Mouse (Mus musculus) neural tube, embryonic 12.5 days (tissue): ENCODE data around the gene Eno3. TPM values are rescaled to one million over a fixed set of nuclear protein-coding genes. Genes with fewer than 3 reads are reported as not detected.

ENCODE experiments used
- ATAC-seq: fragments of 200-750 bp; cut with Nextera tagmentation; 2 replicates; pipeline ENCODE4 v1.8.0; 2017; ENCODE audit warnings: low read depth, mild to moderate bottlenecking, moderate TSS enrichment, moderate library complexity; ENCODE audit not compliant: low FRiP score
- H3K27ac ChIP-seq: fragments of 300-500 bp; sonication (generic); 2 replicates; pipeline ENCODE4 v1.5.1; 2016
- H3K27me3 ChIP-seq: fragments of 300-500 bp; sonication (generic); replicated peaks from 2 replicates; pipeline ENCODE4 v1.6.1; 2016; ENCODE audit warnings: mild to moderate bottlenecking
- H3K36me3 ChIP-seq: fragments of 300-500 bp; sonication (generic); 2 replicates; pipeline ENCODE4 v1.6.1; 2016; ENCODE audit warnings: mild to moderate bottlenecking
- H3K4me1 ChIP-seq: fragments of 300-500 bp; sonication (generic); 2 replicates; pipeline ENCODE4 v1.6.1; 2016
- H3K4me2 ChIP-seq: fragments of 300-500 bp; sonication (generic); replicated peaks from 2 replicates; pipeline ENCODE4 v1.6.1; 2016; ENCODE audit warnings: mild to moderate bottlenecking
- H3K4me3 ChIP-seq: fragments of 300-500 bp; sonication (generic); 2 replicates; pipeline ENCODE4 v1.5.1; 2016
- H3K9ac ChIP-seq: fragments of 300-500 bp; sonication (generic); 2 replicates; pipeline ENCODE4 v1.6.1; 2016; ENCODE audit warnings: mild to moderate bottlenecking
- H3K9me3 ChIP-seq: fragments of 300-500 bp; sonication (generic); 2 replicates; pipeline ENCODE4 v1.6.1; 2016; ENCODE audit warnings: mild to moderate bottlenecking
- WGBS: fragments of 180-500 bp; shearing (Covaris S2); methylation state at CpG from one replicate; pipeline ENCODE4 v1.1.7; 2016; 5-methylcytosine and 5-hydroxymethylcytosine counted together
- polyA plus RNA-seq: library from polyadenylated mRNA; unstranded; fragments of >200 nt; fragmentation: Nextera tagmentation; extraction: Ambion mirVana; gene quantifications from 2 replicates; pipeline ENCODE4 v1.2.1, GENCODE M21; 2016

Gene Eno3
- polyA plus RNA-seq, 1 experiment from 2014 or later, result 19.3 TPM

DNA sequence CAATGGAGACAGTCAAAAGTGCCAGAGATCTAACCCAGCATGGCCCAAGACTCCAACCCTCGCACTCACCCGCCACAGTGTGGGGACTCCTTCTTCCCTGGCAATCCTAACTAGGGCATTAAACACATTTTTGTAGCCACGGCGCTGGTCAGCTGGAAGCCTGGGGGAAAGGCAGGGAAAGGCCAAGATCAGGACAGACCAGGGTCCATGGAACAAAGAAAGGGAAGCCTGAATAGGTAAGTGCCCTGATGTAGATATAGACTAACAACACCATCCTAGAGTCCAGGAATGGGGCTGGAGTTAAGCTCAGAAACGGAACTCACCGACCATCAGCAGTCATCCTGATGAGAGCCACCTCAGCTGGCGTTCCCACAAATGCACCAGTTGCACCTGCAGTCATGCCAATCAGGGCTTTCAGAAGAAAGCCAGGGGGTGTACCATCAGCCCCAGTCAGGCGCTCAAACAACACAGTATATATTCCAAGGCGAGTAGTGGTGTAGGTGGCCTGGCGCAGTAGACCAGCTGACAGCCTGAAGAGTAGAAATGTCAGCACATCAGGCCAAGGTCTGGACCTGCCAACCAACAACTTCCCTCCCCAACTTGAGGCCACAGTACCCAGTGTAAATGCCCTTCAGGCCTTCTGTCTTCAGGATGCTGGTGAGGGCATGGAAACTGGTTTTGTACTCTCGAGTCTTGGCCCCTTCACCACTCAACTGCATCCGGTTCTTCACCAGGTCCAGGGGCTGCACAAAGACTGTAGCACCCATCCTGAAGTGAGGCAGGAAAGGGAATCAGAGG is 11.3 kb upstream of the Eno3 start:
- Histone ChIP-seq H3K27ac (no peak overlapping the region), H3K4me3 (peak overlapping the region; percentile 67), H3K4me1 (peaks cover 33% of the 10 kb centered on the region), H3K27me3 (no peaks in the 10 kb centered on the region; the same call in 1 of the 2 replicates), H3K9ac (peak overlapping the region; percentile 81), H3K4me2 (peak overlapping the region; percentile 86), H3K9me3 (no peaks in the 10 kb centered on the region), H3K36me3 (peaks cover 44% of the 10 kb centered on the region)
- 93% methylated on average over 12 of the region's 12 CpGs for WGBS
- no peak for ATAC-seq

DNA sequence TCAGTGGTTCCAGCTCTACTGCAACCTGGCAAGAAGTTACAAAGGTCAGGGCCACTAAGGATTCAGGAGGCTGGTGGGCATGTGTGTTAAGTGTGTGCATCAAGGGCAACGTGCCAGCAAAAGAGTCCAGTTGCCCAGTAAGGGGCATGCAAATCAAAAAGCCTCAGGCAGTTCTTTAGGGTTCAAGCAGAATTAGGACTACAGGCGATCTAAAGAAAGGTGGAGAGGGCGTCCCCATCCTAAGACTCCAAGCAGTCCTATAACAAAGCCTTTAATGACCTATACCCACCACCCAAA is 10.8 kb upstream of the Eno3 start:
- peak overlapping the region; percentile 86 for H3K4me2 ChIP-seq
- H3K27ac ChIP-seq, result 0 out of 2 replicates have a peak overlapping the region, but pooled peaks have one; percentile 59
- ATAC-seq, result peak; percentile 5; the same call in 1 of the 2 replicates
- H3K9ac ChIP-seq, result peak overlapping the region; percentile 81
- WGBS, result 21% methylated on average over 3 of the region's 3 CpGs
- H3K27me3 ChIP-seq, result no peaks in the 10 kb centered on the region
- H3K9me3 ChIP-seq, result no peaks in the 10 kb centered on the region
- peak overlapping the region; percentile 67 for H3K4me3 ChIP-seq
- peaks cover 50% of the 10 kb centered on the region for H3K36me3 ChIP-seq
- H3K4me1 ChIP-seq, result peaks cover 38% of the 10 kb centered on the region

DNA sequence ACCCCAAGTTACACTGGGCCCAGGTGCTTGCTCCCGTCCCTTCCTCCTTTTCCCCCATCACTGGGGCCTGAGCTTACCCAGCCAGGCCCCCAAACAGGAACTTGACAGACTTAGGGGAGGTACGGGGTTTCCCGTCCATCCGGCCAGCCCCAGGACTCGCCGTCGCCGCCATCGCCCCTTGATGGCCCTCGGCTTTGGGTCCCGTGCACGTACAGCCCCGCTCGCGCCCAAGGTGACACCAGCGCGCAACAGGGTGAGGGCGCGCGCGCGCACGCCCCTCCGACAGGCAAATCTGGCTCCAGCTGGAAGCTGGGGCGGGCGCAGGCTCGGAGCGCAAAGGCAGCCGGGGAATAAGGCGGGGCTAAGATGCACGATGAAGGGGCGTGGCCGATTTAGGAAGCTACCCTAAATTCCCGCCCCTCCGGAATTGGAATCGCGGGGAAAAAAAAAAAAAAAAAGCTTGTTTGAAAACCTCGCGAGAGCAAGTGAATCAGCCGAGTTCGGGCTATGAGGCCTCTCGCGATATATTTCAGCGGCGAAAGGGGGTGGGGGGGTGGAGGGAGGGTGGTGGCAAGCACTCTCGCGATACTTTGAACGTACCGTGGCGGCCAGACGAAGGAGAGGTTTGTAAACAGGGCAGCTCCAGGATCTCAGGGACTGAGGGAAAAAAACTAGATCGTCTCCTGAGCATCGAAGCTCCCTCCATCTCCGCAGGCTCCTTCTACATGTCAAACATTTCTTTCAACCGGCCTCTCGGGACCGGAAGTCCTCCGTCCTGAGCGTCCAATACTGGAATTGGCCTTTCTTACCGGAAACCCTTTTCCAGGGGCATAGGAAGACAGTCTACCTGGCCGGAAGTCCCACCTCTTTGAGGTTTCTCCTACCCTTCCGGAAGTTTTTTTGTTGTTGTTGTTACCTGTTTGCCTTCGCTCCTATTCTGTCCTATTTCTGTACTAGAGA is 10.0 kb upstream of the Eno3 start, which contains the start of the genes Rnf167 and Slc25a11:
Rnf167 (plus strand) TSS at position 545 of the 960 bp plus-strand sequence.
Slc25a11 (minus strand) TSS at position 789 of the 960 bp plus-strand sequence.
- under 1% methylated on average over 63 of the region's 63 CpGs for WGBS
- Histone ChIP-seq H3K27me3 (no peaks in the 10 kb centered on the region), H3K4me1 (peaks cover 41% of the 10 kb centered on the region), H3K27ac (peak within 1 kb of the TSS; percentile 88), H3K4me3 (peak within 1 kb of the TSS; percentile 70), H3K9me3 (no peaks in the 10 kb centered on the region), H3K36me3 (peaks cover 56% of the 10 kb centered on the region), H3K9ac (peak within 1 kb of the TSS; percentile 86), H3K4me2 (peak within 1 kb of the TSS; percentile 99)
- peak; percentile 86 for ATAC-seq

DNA sequence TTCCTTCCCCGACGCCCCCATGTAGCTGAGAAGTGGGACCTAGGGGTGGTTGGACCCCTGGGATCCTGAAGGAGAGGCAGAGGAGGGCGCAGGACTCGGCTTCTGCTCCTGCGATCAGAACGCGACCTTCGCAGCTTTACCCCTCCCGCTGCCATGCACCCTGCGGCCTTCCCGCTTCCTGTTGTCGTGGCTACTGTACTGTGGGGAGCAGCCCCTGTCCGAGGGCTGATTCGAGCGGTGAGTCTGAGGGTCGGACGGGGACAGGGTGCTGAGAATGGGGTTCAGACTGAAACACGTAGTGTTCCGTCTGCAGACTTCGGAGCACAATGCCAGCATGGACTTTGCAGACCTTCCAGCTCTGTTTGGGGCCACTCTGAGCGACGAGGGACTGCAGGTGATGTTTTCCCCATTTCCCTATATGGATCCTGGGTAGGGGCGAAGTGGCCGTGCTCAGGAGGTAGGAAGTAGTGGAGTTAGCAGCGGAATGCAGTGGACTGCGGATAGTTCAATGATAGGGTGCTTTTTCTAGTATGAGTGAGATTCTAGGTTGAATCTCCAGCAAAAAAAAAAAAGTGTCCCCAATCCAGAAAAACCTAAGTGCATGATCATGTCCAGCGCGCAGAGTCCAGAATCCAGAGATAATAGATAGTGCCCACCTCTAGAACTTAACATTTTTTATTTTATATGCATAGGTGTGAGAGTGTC is 9.1 kb upstream of the Eno3 start:
- H3K27me3 ChIP-seq, result no peaks in the 10 kb centered on the region
- H3K4me2 ChIP-seq, result peak overlapping the region; percentile 99
- peak; percentile 27; the same call in 1 of the 2 replicates for ATAC-seq
- H3K9ac ChIP-seq, result peak overlapping the region; percentile 86
- H3K4me1 ChIP-seq, result peaks cover 50% of the 10 kb centered on the region
- H3K27ac ChIP-seq, result peak overlapping the region; percentile 88
- peak overlapping the region; percentile 70 for H3K4me3 ChIP-seq
- H3K36me3 ChIP-seq, result peaks cover 62% of the 10 kb centered on the region
- WGBS, result 3% methylated on average over 28 of the region's 28 CpGs
- H3K9me3 ChIP-seq, result no peaks in the 10 kb centered on the region

DNA sequence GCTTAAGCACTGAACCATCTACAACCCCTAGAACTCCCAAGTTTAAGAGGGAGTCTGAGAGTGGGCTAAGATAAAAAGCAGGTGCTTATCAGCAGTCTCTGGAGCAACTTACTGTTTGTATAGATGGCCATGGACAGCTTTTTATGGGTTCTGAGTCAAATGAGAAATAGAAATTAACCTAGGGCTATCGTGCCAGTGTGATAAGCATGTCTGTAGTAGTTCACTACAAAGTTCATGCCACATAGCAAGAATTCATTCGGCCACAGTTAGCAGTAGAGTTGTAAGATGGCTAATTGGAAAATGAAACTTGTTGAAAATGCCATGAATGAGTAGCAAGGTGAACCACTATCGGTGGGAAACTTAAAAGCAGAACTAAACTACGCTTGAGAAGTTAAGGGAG is 8.5 kb upstream of the Eno3 start:
- WGBS, result 87% methylated on average over 4 of the region's 4 CpGs
- H3K27ac ChIP-seq, result no peak overlapping the region
- peaks cover 58% of the 10 kb centered on the region for H3K36me3 ChIP-seq
- peak overlapping the region; percentile 70 for H3K4me3 ChIP-seq
- peak overlapping the region; percentile 86; the same call in 1 of the 2 replicates for H3K9ac ChIP-seq
- no peak for ATAC-seq
- H3K4me2 ChIP-seq, result peak overlapping the region; percentile 99
- H3K4me1 ChIP-seq, result peaks cover 54% of the 10 kb centered on the region
- no peaks in the 10 kb centered on the region for H3K9me3 ChIP-seq
- no peaks in the 10 kb centered on the region for H3K27me3 ChIP-seq

DNA sequence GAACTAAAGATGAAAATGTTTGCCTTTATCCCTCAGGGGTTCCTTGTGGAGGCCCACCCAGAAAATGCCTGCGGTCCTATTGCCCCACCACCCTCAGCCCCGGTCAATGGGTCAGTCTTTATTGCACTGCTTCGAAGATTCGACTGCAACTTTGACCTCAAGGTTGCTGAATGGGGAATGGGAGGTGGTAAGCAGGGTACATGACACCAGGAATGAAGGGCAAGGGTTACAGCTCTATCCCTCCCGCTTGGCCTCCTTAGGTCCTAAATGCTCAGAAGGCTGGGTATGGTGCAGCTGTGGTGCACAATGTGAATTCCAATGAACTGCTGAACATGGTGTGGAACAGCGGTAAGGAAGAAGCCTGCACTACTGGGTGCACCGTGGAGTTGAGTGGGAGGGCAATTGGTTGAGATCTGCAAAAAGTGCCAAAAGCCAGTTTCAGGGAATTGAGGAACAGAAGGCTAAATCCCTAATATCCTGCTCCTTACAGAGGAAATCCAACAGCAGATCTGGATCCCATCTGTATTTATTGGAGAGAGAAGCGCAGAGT is 7.7 kb upstream of the Eno3 start:
- Histone ChIP-seq H3K4me2 (peak overlapping the region; percentile 99; the same call in 1 of the 2 replicates), H3K27me3 (no peaks in the 10 kb centered on the region), H3K27ac (no peak overlapping the region), H3K9me3 (no peaks in the 10 kb centered on the region), H3K4me1 (peaks cover 54% of the 10 kb centered on the region), H3K4me3 (no peak overlapping the region), H3K9ac (no peak overlapping the region), H3K36me3 (peaks cover 52% of the 10 kb centered on the region)
- 85% methylated on average over 8 of the region's 8 CpGs for WGBS
- no peak for ATAC-seq

DNA sequence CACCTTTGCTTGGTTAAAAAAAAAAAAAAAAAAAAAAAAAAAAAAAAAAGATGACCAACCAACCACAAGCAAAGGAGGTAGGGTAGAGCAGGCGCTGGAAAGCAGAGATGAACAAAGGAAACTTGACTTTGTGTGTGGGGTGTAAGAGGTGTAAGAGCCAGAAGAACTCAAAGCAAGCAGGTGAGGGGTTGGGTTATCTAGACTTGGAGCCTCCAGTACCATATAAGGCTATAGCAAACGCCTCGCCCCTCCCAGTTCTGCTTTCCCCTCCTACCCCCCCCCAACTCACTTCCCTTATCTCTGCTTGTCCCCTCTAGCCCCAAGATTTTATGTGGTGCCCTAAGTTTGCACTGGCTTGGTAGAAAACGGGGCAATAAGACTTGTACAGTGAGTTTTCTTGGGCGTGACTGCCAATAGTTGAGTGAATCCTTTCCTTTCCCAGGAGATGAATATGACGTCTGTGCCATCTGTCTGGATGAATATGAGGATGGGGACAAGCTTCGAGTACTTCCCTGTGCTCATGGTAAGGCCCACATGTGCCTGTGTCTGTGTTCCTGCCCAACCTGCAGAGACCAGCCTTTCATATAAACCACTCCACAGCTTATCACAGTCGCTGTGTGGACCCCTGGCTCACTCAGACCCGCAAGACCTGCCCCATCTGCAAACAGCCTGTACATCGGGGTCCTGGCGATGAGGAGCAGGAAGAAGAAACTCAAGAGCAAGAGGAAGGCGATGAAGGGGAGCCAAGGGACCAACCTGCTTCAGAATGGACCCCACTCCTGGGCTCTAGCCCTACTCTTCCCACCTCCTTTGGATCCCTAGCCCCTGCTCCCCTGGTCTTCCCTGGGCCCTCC is 6.5 kb upstream of the Eno3 start:
- no peak overlapping the region for H3K9ac ChIP-seq
- ATAC-seq, result no peak
- H3K4me2 ChIP-seq, result 0 out of 2 replicates have a peak overlapping the region, but pooled peaks have one; percentile 6
- no peaks in the 10 kb centered on the region for H3K9me3 ChIP-seq
- 85% methylated on average over 12 of the region's 12 CpGs for WGBS
- H3K27me3 ChIP-seq, result no peaks in the 10 kb centered on the region
- H3K4me1 ChIP-seq, result peaks cover 52% of the 10 kb centered on the region
- peaks cover 39% of the 10 kb centered on the region for H3K36me3 ChIP-seq
- H3K27ac ChIP-seq, result no peak overlapping the region
- no peak overlapping the region for H3K4me3 ChIP-seq

DNA sequence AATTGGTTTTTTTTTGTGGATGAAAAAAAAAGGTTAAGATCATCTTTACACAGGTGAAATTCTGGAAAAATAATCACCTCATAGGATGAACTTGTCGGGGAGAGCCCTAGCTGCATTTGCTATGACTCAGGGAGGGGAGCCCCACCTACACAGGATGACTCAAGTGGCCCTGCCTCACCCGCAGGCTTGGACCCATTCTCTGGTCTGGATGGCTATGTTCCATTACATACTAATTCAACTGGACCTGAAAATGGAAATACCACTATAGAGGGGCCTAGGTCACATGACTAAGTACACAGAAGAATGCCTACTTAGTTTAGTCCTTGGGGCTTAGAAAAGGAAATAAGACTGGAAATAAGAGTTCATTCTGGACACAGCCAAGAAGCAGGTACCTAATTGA is 5.6 kb upstream of the Eno3 start:
- H3K4me1 ChIP-seq, result peaks cover 52% of the 10 kb centered on the region

DNA sequence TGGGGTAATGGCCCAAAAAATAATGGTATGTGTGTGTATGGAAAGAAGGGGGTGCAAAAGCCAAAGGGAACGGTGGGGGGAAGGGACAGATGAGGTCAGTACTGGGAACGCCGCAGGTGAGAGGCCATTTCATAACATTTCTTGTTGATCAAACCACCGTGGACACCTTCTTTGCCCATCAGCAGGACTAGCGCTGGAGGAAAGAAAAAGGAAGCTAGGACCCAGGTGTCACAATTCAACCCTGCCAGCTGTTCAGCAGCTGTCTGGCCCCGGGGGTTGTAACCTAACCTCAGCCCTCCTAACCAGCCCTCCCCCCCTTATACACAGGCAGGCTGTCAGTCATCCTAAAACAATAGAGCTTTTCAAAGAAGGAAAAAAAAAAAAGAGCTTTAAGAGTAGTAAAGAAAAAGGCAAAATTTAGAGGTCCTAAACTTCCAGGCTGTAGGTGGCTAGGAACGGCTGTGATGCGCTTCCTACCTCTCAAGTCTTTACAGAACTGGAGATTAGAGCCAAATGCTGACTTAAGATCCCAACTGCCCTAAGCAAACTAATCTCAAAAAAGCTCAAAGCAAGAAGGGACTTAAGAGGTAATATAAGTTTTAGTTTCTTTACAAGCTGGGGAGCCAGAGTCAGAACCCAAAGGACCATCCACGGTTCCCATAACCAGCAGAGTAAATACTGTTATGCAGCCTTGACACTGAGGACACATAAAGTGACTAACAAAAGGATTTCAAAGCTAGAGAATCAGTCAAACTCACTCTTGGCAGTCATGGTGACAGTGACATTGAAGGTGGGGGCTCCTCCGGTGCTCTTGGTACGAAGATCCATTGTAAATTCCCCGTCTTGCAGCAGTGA is 4.7 kb upstream of the Eno3 start:
- whole genome bisulfite sequencing, result 71% methylated on average over 12 of the region's 12 CpGs
- H3K9me3 ChIP-seq, result no peaks in the 10 kb centered on the region
- H3K27me3 ChIP-seq, result no peaks in the 10 kb centered on the region
- H3K27ac ChIP-seq, result no peak overlapping the region
- H3K9ac ChIP-seq, result peak overlapping the region; percentile 97; the same call in 1 of the 2 replicates
- H3K4me2 ChIP-seq, result peak overlapping the region; percentile 97
- no peak for ATAC-seq
- peaks cover 38% of the 10 kb centered on the region for H3K36me3 ChIP-seq
- peaks cover 58% of the 10 kb centered on the region for H3K4me1 ChIP-seq
- peak overlapping the region; percentile 98 for H3K4me3 ChIP-seq

More for the DNA sequence above, 5.6 kb upstream of the Eno3 start:
- Histone ChIP-seq H3K4me3 (no peak overlapping the region), H3K36me3 (peaks cover 38% of the 10 kb centered on the region), H3K9ac (no peak overlapping the region), H3K9me3 (no peaks in the 10 kb centered on the region), H3K27ac (no peak overlapping the region), H3K4me2 (no peak overlapping the region), H3K27me3 (no peaks in the 10 kb centered on the region)
- WGBS, result 81% methylated on average over 2 of the region's 2 CpGs
- no peak for ATAC-seq

DNA sequence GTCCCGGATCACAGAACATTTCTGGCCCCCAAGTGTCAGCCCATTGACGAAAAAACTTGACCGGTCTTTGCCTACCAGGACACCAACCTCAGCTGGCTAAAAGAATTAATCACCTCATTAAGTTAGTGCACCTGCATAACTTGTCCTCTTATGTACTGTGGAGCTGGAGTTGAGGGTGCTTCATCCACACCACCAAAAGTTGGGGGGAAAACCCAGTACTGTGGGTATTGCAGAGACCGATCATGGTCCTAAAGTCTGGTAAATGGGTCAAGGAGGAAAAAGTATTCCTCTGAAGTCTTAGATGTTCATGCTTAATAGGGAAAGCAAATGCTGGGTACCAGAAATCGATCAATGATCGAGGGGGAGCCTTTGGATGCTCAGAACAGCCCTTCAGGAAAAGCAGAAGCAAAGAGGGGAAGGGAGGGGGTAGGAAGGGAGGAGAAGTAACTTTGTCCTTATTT is 4.1 kb upstream of the Eno3 start:
- H3K4me3 ChIP-seq, result peak overlapping the region; percentile 98
- H3K9ac ChIP-seq, result peak overlapping the region; percentile 97
- no peaks in the 10 kb centered on the region for H3K9me3 ChIP-seq
- peaks cover 55% of the 10 kb centered on the region for H3K4me1 ChIP-seq
- H3K27me3 ChIP-seq, result no peaks in the 10 kb centered on the region
- ATAC-seq, result no peak
- WGBS, result 67% methylated on average over 6 of the region's 6 CpGs
- H3K4me2 ChIP-seq, result peak overlapping the region; percentile 97
- no peak overlapping the region for H3K27ac ChIP-seq
- H3K36me3 ChIP-seq, result peaks cover 38% of the 10 kb centered on the region
